Mouse (Mus musculus) layer of hippocampus, postnatal 14 days (tissue): ENCODE measurements at regions not wholly inside any gene's neighbourhood (a gene's known extent, or its start where the extent isn't known, plus 50 kb on each side); places are given as distances from the start of the nearest gene placed in this dataset.

Experiments
- DNase-seq, 2 experiments: peaks; one replicate each; pipeline ENCODE4 v3.0.0; 2021 to 2022; ENCODE audit warnings: low spot score in 2 of 2, mixed read lengths in 1 of 2

DNA sequence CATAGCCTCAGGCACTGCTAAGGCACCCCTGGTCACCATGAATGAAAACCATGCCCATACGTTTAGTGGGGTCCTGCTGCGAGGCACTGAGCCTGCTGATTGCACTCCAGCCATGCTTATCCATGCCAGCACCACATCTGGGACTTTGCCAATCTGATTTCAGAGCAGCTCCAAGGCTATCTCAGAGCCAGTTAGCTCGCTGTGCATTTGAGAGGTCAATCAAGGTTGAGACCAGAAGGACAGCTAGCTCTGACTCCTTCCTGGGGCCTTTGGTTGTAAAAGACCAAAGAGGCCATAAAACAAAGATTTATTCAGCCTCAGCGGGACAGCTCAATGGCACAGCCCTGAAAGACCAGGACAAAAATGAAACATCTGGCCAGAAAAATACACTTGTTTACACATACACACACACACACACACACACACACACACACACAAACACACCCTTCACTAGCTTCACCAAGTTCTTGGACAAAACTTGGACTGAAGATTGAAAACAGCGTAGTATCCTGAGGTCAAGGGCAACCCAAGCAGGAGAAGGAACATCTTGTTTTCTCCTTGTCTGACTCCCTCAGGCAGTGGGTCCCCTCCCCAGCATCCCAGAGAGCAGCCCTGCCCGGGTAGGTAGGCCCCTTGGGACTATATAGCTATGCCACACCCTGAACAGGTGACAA is 201.5 kb upstream of the Dio3 start:
- no peak for DNase-seq

DNA sequence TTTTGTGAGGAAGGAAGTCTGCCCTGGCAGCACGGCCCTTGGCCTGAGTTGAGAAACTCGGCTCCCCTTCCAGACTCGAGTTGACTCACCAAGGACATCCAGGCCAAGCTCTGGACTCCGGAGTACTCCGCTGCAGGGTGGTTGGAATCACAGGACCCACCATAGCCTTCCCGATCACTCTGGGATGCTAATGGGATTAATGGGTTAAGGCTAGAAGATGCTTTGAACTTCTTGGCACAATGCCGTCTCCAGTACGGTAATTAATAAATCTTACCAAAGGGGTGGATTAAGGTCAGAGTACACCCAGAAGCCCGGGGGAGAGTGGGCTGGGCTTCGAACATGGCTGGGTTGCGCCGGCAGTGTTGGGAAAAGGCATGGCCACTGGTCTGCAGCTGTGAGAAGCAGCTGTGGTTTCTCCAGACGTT is 200.8 kb upstream of the Dio3 start:
- DNase-seq, result no peak

DNA sequence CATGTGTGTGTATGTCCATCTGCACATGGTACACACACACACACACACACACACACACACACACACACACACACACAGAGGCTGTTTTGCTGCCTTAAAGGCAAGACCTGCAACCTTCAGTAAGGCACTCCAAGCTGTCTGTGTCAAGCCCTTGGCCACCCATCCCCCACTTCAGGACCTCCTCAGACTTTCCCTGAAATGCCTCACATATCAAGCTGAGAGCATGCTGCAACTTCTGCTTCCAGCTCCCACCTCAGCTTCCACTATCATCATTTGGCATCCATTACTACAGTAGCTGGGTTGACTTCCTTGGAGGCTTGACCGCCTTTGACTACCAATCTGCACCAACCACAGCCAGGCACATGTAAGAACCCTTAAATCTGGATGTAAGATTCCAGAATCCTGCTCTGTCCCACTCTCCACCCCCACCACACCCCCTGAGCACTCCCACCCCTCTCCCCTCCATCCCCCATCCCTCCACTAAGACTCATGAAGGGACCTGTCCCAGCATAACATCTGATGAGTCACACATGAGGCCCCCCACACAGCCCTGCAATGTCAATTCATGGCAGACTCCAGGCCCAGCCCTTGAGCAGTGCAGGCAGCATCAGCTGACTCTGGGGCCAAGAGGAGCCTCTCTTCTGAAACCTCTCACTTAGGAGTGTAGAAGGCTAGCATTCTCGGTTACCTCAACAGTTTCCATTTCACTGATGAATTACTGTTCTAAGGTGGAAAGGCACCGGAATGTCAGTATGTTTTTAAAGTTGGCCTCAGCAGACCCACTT is 196.8 kb upstream of the Dio3 start:
- no peak for DNase-seq

DNA sequence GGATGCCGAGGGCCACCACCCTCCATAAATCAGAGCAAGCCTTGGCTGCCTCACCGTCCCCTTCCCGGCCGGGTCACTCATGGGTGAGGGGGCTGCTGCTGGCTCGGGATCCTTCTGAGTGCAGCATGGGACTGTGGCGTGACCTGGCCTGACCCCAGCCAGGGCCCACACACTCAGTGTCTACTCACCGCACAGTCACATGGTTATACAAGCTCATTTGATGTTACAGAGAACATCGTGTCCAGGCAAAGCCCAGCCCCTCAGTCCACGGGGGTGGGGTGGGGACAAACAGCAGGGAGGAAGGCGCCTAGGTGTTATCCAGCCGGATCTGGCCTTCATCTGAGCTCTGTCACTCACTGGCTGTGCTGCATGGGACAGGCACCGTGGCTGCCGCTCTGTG is 195.9 kb upstream of the Dio3 start:
- no peak for DNase-seq

DNA sequence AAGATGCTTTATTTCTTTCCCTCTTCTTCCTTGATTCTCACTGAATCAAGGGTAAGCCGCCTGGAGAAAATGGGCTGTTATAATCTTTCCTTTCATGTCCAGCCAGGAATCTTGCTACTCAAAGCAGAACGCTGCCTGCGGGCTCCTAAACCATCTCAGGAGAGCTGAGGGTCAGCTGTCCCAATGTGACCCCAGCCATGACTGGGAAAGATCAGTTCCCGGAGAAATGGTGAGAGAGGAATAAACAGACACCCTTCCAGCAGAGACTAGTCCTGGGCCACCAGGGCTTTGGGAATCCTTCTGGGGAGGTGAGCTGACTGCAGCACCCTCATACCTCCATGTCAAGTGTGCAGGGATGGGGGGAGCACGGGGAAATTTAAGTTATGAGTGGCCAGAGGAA is 195.4 kb upstream of the Dio3 start:
- DNase-seq, result no peak

DNA sequence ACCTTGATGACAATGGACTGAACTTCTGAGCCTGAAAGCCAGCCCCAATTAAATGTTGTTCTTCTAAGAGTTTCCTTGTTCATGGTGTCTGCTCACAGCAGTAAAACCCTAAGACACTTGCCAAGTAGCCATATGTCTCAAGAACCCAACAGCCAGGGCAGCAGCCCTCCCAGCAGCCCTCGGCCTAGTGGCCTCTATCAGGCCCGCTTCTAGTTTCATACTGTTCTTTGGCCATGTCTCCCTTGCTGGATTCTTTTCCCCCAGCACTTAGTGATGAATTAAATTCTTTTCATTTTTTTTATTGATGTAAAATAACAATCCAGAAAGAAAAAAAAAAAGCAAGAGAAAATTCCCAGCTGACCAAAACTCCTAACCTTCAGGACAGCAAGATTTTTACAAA is 191.9 kb upstream of the Dio3 start:
- DNase-seq, result no peak

DNA sequence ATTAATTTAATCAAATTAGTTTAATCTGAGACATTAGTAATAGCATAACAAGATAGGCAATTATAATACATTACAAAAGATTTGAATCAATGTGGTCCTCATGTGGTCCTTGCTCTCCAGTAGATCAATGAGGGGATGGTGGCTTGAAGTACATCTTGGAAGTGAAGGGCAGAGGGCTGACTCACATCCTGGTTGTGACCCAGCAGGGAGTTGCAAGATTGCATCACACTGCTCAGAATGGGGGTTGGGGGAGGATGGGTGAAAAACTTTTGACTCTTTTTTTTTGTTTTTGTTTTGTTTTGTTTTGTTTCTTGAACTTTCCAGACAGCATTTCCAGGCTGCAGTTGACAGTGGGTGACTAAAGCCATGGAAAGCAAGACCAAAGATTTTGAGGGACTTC is 191.1 kb upstream of the Dio3 start:
- no peak for DNase-seq

DNA sequence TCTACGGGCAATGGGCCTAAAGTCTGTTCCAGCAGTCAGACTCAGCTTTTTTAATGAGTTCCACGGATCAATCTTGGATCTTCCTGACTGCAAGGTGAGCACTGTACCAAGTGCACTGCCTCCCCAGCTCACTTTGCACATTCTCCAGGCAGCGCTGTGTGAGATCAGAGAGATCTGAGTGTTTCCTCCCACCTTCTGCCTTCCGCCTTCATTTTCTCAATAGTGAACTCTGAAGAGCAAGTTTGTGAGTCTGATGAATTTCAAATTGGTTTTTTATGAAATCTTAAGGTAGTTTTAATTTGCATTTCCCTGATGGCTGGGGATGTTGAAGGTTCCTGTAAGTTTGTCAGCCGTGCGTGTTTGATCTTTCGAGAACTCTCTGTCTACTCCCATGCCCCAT is 176.7 kb upstream of the Dio3 start:
- DNase-seq, result no peak

DNA sequence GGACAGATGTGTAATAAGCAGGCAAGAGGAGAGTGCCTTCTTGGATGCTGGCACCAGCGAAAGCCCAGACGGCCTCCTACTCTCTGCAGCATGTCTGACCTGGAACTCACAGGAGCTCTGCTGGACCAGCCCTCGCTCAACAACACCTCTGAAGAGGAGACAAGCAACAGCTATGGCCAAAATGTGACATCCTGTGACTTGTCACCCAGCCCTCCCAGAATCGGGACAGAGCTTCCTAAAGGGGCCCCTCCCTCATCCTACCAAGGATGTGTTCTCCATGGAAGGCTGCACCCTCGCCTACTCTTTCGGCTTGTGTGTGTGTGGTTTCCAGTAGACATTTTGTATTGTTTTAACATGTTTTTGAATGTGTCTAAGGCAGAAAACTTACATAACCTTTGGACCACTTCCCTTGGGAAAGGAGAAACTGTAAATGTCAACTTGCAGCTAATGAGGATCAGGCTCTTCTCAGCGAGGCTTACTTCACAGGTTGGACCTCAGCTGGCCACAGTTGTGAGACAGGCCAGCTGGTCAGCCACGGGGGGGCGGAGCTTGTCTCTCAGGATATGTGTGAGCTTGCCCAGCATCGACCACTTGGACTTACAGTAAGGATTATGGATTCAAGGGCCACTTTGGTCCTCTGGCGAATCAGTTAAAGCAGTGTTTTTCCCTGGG is 166.7 kb upstream of the Dio3 start:
- no peak for DNase-seq

DNA sequence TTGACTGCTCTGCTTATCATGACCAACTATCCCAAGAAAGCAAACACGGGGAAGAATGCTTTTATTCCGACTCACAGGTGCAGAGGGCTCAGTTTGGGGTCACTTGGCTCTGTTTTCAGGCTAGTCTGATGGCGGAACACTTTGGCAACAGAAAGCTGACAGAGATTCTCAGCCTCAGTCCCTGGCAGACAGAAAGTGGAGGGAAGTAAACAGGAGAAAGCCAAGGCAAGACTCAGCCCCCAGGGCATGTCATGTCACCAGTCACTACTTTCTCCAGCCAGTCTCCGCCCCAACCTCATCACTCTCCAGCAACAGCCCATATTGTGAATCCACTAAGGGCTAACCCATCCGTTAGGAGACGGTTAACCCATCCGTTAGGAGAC is 166.2 kb upstream of the Dio3 start:
- DNase-seq, result no peak

DNA sequence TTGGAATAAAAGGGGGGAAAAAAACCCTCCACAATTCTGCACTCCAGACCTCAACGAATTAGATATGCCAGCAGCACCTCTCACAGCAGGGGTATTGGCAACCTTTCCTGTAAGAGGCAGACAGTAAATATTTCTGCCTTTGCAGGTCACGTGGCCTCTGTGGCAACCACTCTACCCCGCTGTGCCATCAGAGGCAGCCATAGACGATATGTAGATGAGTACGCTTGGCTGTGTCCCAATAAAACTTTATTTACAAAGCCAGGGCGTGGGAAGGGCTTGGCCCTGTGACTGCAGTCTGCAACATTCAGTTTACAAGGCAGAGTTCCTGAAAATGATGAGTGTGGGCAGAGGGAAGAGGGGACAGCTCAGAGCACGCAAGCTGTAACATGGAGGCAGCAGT is 158.7 kb upstream of the Dio3 start:
- DNase-seq, result peak in 1 of 2 experiments; percentile 67

DNA sequence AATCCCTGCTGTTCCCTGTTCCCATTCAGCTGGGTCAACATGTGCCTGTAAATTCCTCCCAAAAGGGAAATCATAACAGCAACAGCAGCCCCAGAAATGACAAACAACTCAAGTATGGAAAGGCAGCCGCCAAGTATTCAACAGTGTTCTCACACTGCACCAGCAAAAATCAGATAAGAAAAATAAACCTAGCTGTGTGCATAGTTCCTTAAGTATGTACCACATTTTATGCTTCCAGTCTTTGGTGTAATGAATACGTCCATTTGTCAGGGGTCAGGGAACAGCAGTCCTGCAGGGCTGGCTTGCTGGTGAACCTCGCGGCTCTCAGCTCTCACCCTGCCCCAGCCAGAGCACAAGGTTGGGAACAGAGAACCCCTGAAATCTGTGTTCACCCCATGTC is 155.9 kb upstream of the Dio3 start:
- DNase-seq, result no peak

DNA sequence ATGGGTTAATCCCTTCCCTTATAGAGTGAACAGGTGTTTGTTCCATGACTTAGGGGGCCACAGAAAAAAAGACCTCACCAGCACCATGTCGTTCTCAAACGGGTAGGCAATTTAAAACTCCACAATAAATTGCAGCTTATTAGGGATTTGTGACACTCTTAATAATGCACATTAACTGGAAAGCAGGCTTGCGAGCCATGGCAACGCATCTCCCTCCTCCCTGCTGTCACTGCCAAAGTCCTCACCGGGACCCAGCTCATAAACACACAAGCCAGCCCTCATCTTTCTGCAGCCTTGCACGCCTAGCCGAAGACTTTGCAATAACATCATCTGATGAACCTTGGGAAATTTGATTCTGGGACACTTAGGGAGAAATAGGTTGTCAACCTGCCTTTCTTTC is 152.3 kb upstream of the Dio3 start:
- peak in 1 of 2 experiments; percentile 24 for DNase-seq

DNA sequence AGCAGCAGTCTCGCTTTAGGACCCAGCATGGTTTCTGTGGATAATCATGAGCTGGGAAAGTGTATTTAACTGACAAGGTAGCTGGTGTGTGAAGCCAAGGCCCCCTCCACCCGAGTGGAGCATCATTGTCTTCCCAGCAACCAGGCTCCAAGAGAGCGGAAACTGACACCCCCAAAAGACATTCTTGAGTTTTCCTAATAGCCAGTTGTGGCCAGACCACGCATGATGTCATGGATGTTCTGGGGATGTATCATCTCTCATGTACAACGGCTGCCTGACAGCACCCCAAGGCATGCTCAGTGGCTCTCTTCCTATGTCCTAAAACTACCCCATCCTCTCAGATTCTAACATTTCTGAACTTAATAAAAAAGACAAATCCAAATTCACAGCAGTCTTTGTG is 133.5 kb upstream of the Dio3 start:
- no peak for DNase-seq

DNA sequence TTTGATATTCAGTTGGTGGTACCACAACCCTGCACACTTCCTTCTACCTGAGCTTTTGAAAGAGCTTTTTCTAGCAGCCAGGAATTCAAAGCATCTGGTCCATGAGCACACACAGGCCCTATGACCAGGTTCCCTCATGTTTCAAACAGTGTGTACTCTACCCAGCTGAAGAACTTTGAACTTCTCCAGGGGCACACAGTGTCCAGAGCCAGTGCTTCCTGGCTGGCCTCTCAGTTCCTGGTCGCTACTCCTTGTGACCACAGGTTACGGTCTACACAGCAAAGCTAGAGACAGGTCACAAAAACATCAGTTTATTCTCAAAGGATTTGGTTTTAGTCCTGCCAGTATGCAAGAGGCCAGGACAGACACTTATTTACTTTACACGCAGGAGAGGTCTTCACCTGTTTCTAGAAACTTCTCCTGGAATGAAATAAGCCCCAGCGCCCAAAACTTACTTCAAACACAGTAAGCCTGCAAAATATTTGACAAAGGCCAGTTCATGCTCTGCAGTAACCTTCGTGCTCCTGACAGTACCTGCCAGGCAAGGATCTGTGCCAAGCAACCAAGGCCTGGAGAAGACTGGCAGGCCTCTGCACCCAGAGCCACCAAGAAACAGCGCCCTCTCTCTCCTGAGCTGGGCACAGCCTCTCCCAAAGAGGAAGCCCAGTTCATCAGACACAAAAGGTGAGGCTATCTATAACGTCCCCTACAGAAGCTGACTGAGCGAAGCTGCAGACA is 124.5 kb upstream of the Dio3 start:
- no peak for DNase-seq

DNA sequence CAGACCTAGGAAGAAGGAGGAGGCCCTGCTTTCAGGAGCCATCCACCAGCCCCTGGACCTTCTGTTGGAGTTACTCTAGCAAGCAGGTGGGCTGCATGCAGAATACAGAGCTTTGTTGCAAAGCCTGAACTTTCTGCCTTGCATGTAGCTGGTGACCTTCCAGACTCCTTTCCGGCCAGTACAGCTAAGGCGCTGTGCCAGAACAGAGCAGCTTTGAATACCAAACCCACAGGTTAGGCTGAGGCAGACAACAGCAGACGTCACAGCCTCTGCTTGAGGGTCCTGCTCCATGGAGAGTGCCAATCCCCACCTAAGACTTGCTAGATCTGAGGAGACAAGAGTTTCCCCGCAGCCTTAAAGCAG is 123.9 kb upstream of the Dio3 start:
- DNase-seq, result no peak

DNA sequence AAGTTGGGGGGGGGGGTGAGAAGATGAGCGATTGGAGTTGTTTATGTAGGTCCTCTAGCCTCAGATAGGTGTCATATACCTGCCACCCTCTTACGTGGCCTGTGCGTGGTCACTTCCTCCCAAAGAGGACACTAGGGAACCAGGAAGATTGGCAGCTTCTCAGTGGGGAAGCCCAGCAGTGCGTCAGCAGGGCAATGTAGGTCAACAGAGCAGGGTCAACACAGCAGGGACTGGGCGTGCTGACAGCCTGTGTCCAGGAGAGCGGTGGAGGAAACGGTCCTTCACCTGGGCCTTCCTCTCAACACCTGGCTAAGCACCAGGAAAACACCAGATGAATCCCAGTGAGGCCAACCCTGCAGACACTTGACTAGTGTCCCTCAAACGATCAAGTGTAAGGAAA is 122.4 kb upstream of the Dio3 start:
- no peak for DNase-seq

DNA sequence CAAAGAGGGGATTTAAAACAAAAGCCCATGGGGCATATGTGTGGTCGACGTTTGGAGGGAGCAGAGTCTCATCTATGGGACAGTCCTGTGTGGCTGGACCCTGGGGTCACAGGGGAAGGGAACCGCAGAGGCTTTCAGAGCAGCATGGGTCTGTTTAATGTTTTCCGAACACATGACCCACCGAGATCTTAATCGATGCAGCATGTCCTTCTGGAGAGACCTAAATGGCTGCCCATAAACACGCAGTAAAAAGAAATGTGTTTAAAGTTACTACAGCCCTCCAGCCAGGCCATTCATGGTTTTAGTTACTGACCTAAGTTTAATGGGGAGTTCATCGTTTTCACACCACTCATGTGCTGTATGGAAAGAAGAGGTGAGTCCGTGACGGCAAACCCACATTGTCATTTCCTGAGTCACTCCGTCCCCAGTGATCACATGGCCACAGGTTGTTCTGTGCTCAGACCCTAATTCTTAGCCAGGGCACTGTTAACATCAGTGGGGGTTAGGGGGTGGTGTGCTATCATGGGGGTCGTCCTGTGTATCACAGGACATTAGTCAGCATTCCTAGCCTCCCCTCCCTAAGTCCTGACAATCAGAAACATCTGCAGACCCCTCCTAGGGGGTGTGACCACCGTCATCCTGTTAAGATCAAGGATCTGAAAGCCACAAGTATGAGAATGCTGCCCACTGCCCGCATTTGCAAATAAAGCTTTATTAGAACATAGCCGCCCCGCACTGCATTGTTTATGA is 120.7 kb upstream of the Dio3 start:
- no peak for DNase-seq

DNA sequence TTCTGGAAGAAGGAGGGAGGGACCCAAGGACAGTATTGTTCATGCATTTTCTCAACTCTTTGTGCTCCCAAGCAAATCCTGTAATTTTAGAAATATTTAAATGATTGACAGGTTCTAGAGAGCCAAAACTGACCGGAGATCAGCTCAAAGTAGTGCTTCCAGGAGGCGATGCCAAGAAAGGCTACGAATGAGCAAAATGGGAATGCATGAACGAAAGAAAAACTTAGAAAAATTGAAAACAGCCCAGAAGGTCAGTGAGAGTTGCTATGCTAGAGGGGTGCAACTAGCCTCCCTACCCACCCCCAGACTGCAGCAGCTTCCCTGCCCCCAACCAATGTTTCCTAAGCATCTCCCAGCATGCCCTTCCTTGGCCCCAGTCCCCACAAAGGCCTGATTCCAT is 117.6 kb upstream of the Dio3 start:
- no peak for DNase-seq

DNA sequence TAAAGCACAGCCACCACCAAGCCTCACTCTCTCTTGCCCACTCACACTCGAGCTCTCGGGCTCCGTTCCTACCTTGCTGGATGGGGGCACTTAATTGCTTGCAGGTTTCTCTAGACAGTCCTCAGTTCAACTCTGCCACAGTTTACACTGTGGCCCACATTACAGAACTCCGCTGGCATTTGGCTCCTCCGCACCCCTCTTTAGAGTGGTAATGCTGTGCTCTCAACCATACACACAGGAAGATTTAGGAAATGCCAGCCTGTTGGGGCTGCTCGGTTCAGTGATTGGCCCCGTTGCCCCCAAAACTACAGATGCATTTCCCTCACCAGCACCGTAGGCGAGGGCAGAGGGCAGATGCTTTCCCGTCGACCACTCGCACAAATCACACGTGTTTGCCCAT is 113.4 kb upstream of the Dio3 start:
- no peak for DNase-seq

DNA sequence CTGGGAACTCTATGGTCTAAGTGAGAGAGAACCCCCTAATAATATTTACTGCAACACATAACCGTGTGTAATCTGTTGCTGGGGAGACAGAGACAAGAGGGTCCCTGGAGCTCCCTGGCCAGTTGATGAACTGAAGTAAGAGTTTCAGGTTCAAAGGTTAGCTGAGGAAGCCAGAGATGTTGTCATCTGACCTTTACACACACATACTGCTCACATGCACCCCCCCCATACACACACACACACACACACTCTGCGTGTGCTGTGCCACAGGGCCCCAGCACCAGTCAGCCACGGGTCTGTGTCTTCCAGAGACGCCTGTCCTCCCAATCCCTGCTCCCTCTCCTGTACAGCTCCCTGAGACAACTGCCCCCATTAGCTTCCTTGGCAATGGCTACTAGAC is 110.5 kb upstream of the Dio3 start:
- no peak for DNase-seq
